In the genomic region with DNA sequence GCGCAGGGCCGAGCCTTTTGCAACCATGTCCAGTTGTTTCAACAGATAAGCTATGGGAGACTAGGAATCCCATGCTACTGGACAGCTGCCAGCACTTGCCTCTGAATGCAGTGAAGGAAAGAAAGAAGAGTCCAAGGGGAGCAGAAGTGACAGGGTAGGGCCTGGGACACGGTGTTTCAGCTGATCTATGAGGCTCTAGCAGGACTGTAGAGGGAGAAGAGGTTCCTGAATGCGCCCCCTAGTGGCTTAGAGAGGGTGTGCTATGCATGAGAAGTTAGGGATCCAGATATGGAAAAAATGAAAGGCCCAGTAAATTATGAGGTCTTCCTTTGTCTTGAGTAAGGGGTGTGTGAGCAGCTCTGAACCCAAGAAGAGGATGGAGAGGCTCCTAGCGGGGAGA, we compare ENCODE assay signal across 8 mouse cellular contexts. TPM values are rescaled to one million over a fixed set of nuclear protein-coding genes. Genes with fewer than 3 reads are reported as not detected.
A peak's percentile ranks its signal among the peaks of the same experiment; 100 is the strongest.
DNase-seq lines count a peak whose midpoint lies in the region; ATAC-seq and TF ChIP-seq lines count a peak whose summit lies in the region.
"Had no signal": no experiment of that assay in that cellular context is flagged by ENCODE, and none has a peak within 500 bp of the region (broad histone marks: within the 10 kb centered on the region; RNA-seq: fewer than 3 reads in every experiment).

No protein-coding gene starts in this region.

- no peaks in the 10 kb centered on the region for H3K36me3 ChIP-seq in midbrain, embryonic 14.5 days (ENCODE audit: control insufficient read depth, insufficient read depth, low read length)
- no peaks in the 10 kb centered on the region for H3K36me3 ChIP-seq in midbrain, embryonic 15.5 days (replicated peaks)
- no peaks in the 10 kb centered on the region for H3K36me3 ChIP-seq in hindbrain, postnatal 0 days (ENCODE audit: insufficient read depth, low read length)
- no peaks in the 10 kb centered on the region for H3K36me3 ChIP-seq in liver, embryonic 14.5 days (replicated peaks; ENCODE audit: control insufficient read depth, insufficient read depth, low read depth)
- H3K36me3 ChIP-seq in small intestine, adult 2 months (ENCODE audit: control insufficient read depth, insufficient read depth, low read length), result no peaks in the 10 kb centered on the region
- H3K36me3 ChIP-seq: hindbrain, embryonic 15.5 days had no signal

- no peaks in the 10 kb centered on the region for H3K27me3 ChIP-seq in midbrain, embryonic 14.5 days (ENCODE audit: control insufficient read depth, insufficient read depth, low read length)
- H3K27me3 ChIP-seq in midbrain, embryonic 15.5 days (replicated peaks), result no peaks in the 10 kb centered on the region
- no peaks in the 10 kb centered on the region for H3K27me3 ChIP-seq in hindbrain, postnatal 0 days (ENCODE audit: insufficient read depth, low read length)
- no peaks in the 10 kb centered on the region for H3K27me3 ChIP-seq in liver, embryonic 14.5 days (ENCODE audit: control insufficient read depth, insufficient read depth, low read length)
- H3K27me3 ChIP-seq in small intestine, adult 2 months (ENCODE audit: control insufficient read depth, insufficient read depth, low read length), result no peaks in the 10 kb centered on the region
- H3K27me3 ChIP-seq: hindbrain, embryonic 15.5 days had no signal

- peak; percentile 56 for TF ChIP-seq CTCF in cortical plate, adult 2 months (IDR thresholded peaks at IDR 0.05; ENCODE audit: extremely low read depth, insufficient read depth, low read length)
- TF ChIP-seq CTCF in hindbrain, postnatal 0 days (IDR thresholded peaks at IDR 0.05; ENCODE audit: low read depth), result peak; percentile 68
- TF ChIP-seq CTCF in liver, embryonic 14.5 days (IDR thresholded peaks at IDR 0.05; ENCODE audit: low read depth), result peak; percentile 95
- TF ChIP-seq CTCF in small intestine, adult 2 months (IDR thresholded peaks at IDR 0.05; ENCODE audit: extremely low read depth, insufficient read length, insufficient replicate concordance, low read depth, low read length), result peak; percentile 73; the same call in 1 of the 2 replicates

- ATAC-seq in midbrain, embryonic 14.5 days (ENCODE audit: low FRiP score, low TSS enrichment), result no peak
- ATAC-seq in midbrain, embryonic 15.5 days (replicated peaks), result no peak
- ATAC-seq in hindbrain, postnatal 0 days, result no peak
- peak; percentile 70 for ATAC-seq in liver, embryonic 14.5 days (ENCODE audit: insufficient read depth)

- peak; percentile 45; the same call in 1 of the 2 replicates for TF ChIP-seq EP300 in liver, embryonic 14.5 days (IDR thresholded peaks at IDR 0.05; ENCODE audit: low read depth)

- no peak overlapping the region for H3K4me2 ChIP-seq in midbrain, embryonic 14.5 days (ENCODE audit: low read length)
- H3K4me2 ChIP-seq in midbrain, embryonic 15.5 days, result no peak overlapping the region
- no peak overlapping the region for H3K4me2 ChIP-seq in hindbrain, postnatal 0 days (ENCODE audit: low read depth, low read length)
- H3K4me2 ChIP-seq in liver, embryonic 14.5 days (ENCODE audit: low read depth), result peak overlapping the region; percentile 58
- H3K4me2 ChIP-seq: hindbrain, embryonic 15.5 days had no signal

- no peak overlapping the region for H3K27ac ChIP-seq in midbrain, embryonic 14.5 days (replicated peaks; ENCODE audit: low read depth, low read length)
- H3K27ac ChIP-seq in midbrain, embryonic 15.5 days, result no peak overlapping the region
- H3K27ac ChIP-seq in cortical plate, adult 2 months (ENCODE audit: insufficient read depth, low read length), result no peak overlapping the region
- no peak overlapping the region for H3K27ac ChIP-seq in hindbrain, postnatal 0 days
- H3K27ac ChIP-seq in liver, embryonic 14.5 days, result peak overlapping the region; percentile 67
- no peak overlapping the region for H3K27ac ChIP-seq in small intestine, adult 2 months (ENCODE audit: insufficient read depth, low read depth, low read length)
- H3K27ac ChIP-seq: hindbrain, embryonic 15.5 days had no signal

- H3K4me1 ChIP-seq in midbrain, embryonic 14.5 days (ENCODE audit: control insufficient read depth, insufficient read depth, low read length), result no peaks in the 10 kb centered on the region
- H3K4me1 ChIP-seq in midbrain, embryonic 15.5 days, result no peaks in the 10 kb centered on the region
- no peaks in the 10 kb centered on the region for H3K4me1 ChIP-seq in cortical plate, adult 2 months (ENCODE audit: control insufficient read depth, insufficient read depth, low read length)
- no peaks in the 10 kb centered on the region for H3K4me1 ChIP-seq in hindbrain, postnatal 0 days (ENCODE audit: insufficient read depth, low read length)
- H3K4me1 ChIP-seq in liver, embryonic 14.5 days (replicated peaks; ENCODE audit: control insufficient read depth in 2 of 2, insufficient read depth in 2 of 2, low read length in 1 of 2), result peaks cover 30 to 32% of the 10 kb centered on the region in 2 experiments
- no peaks in the 10 kb centered on the region for H3K4me1 ChIP-seq in small intestine, adult 2 months (ENCODE audit: control insufficient read depth, insufficient read depth, insufficient read length, low read length)
- H3K4me1 ChIP-seq: hindbrain, embryonic 15.5 days had no signal

- TF ChIP-seq POLR2A in cortical plate, adult 2 months (IDR thresholded peaks at IDR 0.05; ENCODE audit: extremely low read depth, insufficient read depth, low read length), result no peak
- no peak for TF ChIP-seq POLR2A in small intestine, adult 2 months (IDR thresholded peaks at IDR 0.05; ENCODE audit: low read depth, low read length)

- DNase-seq in midbrain, embryonic 14.5 days, result peak; percentile 50
- DNase-seq in R1 (ENCODE audit: low read depth, low spot score), result peak; percentile 78
- DNase-seq in hindbrain, postnatal 0 days (ENCODE audit: low spot score), result peak; percentile 29
- DNase-seq in liver, embryonic 14.5 days (ENCODE audit: low read depth in 3 of 3, low spot score in 3 of 3), result peak; percentile 65 to 78 (median 68)

- 52% methylated on average over 5 of the region's 5 CpGs for WGBS in midbrain, embryonic 14.5 days
- WGBS in midbrain, embryonic 15.5 days, result 49% methylated on average over 5 of the region's 5 CpGs
- 45% methylated on average over 5 of the region's 5 CpGs for WGBS in hindbrain, postnatal 0 days
- 31% methylated on average over 5 of the region's 5 CpGs for WGBS in liver, embryonic 14.5 days (ENCODE audit: insufficient replicate concordance)
- WGBS in small intestine, adult 2 months, result 44% methylated on average over 5 of the region's 5 CpGs

- no peaks in the 10 kb centered on the region for H3K9me3 ChIP-seq in midbrain, embryonic 14.5 days (ENCODE audit: control insufficient read depth, low read length)
- no peaks in the 10 kb centered on the region for H3K9me3 ChIP-seq in midbrain, embryonic 15.5 days
- no peaks in the 10 kb centered on the region for H3K9me3 ChIP-seq in hindbrain, postnatal 0 days (ENCODE audit: low read length)
- no peaks in the 10 kb centered on the region for H3K9me3 ChIP-seq in liver, embryonic 14.5 days (ENCODE audit: control insufficient read depth, low read length)
- H3K9me3 ChIP-seq: hindbrain, embryonic 15.5 days had no signal

- H3K4me3 ChIP-seq in midbrain, embryonic 14.5 days (replicated peaks; ENCODE audit: low read depth, low read length), result no peak overlapping the region
- no peak overlapping the region for H3K4me3 ChIP-seq in midbrain, embryonic 15.5 days
- no peak overlapping the region for H3K4me3 ChIP-seq in cortical plate, adult 2 months (ENCODE audit: insufficient read depth, low read length)
- no peak overlapping the region for H3K4me3 ChIP-seq in hindbrain, postnatal 0 days (ENCODE audit: low read length)
- H3K4me3 ChIP-seq in liver, embryonic 14.5 days (ENCODE audit: insufficient read depth in 1 of 2, low read depth in 2 of 2, low read length in 2 of 2), result no peak overlapping the region
- no peak overlapping the region for H3K4me3 ChIP-seq in small intestine, adult 2 months (ENCODE audit: low read depth, low read length)
- H3K4me3 ChIP-seq: hindbrain, embryonic 15.5 days had no signal

- no peak overlapping the region for H3K9ac ChIP-seq in midbrain, embryonic 14.5 days (replicated peaks; ENCODE audit: low read length)
- no peak overlapping the region for H3K9ac ChIP-seq in midbrain, embryonic 15.5 days
- no peak overlapping the region for H3K9ac ChIP-seq in hindbrain, postnatal 0 days (replicated peaks; ENCODE audit: low read length)
- H3K9ac ChIP-seq in liver, embryonic 14.5 days (replicated peaks), result no peak overlapping the region; the same call in 1 of the 2 replicates
- H3K9ac ChIP-seq: hindbrain, embryonic 15.5 days had no signal

RNA-seq across cellular contexts. Expression of a gene that starts 11.4 kb away (rescaled TPM):
- polyA plus RNA-seq in midbrain, embryonic 14.5 days (2014; fragmentation: Nextera tagmentation; extraction: Ambion mirVana), result 0.15 and 0.36 TPM in 2 replicates
- polyA plus RNA-seq in midbrain, embryonic 15.5 days (2015; fragmentation: Nextera tagmentation; extraction: Ambion mirVana), result 0.34 and 0.52 TPM in 2 replicates
- polyA plus RNA-seq in cortical plate, adult 2 months (2012; rRNA removed), result 4.3 and 5.0 TPM in 2 replicates
- total RNA-seq in hindbrain, postnatal 0 days (2014; rRNA removed), result 0.16 TPM in 1 of 2 replicates, not detected in the other
- 0.19 and 0.26 TPM in 2 replicates for polyA plus RNA-seq in hindbrain, postnatal 0 days (2015; fragmentation: Nextera tagmentation; extraction: Ambion mirVana)
- 33.0 and 42.1 TPM in 2 replicates for polyA plus RNA-seq in liver, embryonic 14.5 days (2012; rRNA removed)
- polyA plus RNA-seq in liver, embryonic 14.5 days (2014; fragmentation: Nextera tagmentation; extraction: Ambion mirVana), result 48.7 and 53.1 TPM in 2 replicates
- polyA plus RNA-seq in small intestine, adult 2 months (2012; rRNA removed), result 0.05 TPM in 1 of 2 replicates, not detected in the other

RNA-seq across cellular contexts. Expression of a gene that starts 35.1 kb away (rescaled TPM):
- 40.9 and 41.1 TPM in 2 replicates for polyA plus RNA-seq in midbrain, embryonic 14.5 days (2014; fragmentation: Nextera tagmentation; extraction: Ambion mirVana)
- polyA plus RNA-seq in midbrain, embryonic 15.5 days (2015; fragmentation: Nextera tagmentation; extraction: Ambion mirVana), result 36.5 and 38.6 TPM in 2 replicates
- 12.2 and 12.3 TPM in 2 replicates for polyA plus RNA-seq in cortical plate, adult 2 months (2012; rRNA removed)
- 11.6 and 13.6 TPM in 2 replicates for total RNA-seq in hindbrain, postnatal 0 days (2014; rRNA removed)
- 43.0 and 47.4 TPM in 2 replicates for polyA plus RNA-seq in hindbrain, postnatal 0 days (2015; fragmentation: Nextera tagmentation; extraction: Ambion mirVana)
- 5.4 and 7.0 TPM in 2 replicates for polyA plus RNA-seq in liver, embryonic 14.5 days (2012; rRNA removed)
- polyA plus RNA-seq in liver, embryonic 14.5 days (2014; fragmentation: Nextera tagmentation; extraction: Ambion mirVana), result 15.4 and 17.1 TPM in 2 replicates
- 0.72 and 1.3 TPM in 2 replicates for polyA plus RNA-seq in small intestine, adult 2 months (2012; rRNA removed)
